Mouse (Mus musculus) ZHBTc4 (cell line): ENCODE results near the gene Madcam1.

Experiments used
- DNase-seq: peaks from one replicate; pipeline ENCODE4 v3.0.0-alpha.2; 2011; ENCODE audit warnings: low read depth, low spot score

The Madcam1 gene

GRCm38 (mm10) chr10:79664131-79664665 lies at the start of gene Madcam1:
TSS of gene Madcam1 (plus strand) at chr10:79664559.
- peak; percentile 94 for DNase-seq

GRCm38 (mm10) chr10:79615860-79616259 lies 48.5 kb upstream of the Madcam1 start:
- peak; percentile 82 for DNase-seq

GRCm38 (mm10) chr10:79616376-79616775 lies 48.0 kb upstream of the Madcam1 start:
- no peak for DNase-seq

GRCm38 (mm10) chr10:79623950-79624349 lies 40.4 kb upstream of the Madcam1 start:
- no peak for DNase-seq

- DNase-seq: no peak
Measured at GRCm38 (mm10) chr10:79625398-79625797, 39.0 kb upstream of the Madcam1 start.

- no peak for DNase-seq
Measured at GRCm38 (mm10) chr10:79626156-79626555, 38.2 kb upstream of the Madcam1 start.

- no peak for DNase-seq
Measured at GRCm38 (mm10) chr10:79628377-79628776, 36.0 kb upstream of the Madcam1 start.

- DNase-seq: no peak
Measured at GRCm38 (mm10) chr10:79631432-79631831, 32.9 kb upstream of the Madcam1 start.

- DNase-seq: no peak
Measured at GRCm38 (mm10) chr10:79633006-79633777, 31.2 kb upstream of the Madcam1 start.

- no peak for DNase-seq
Measured at GRCm38 (mm10) chr10:79636287-79636686, 28.1 kb upstream of the Madcam1 start.

GRCm38 (mm10) chr10:79637128-79638110 lies 26.9 kb upstream of the Madcam1 start, which contains the start of gene Shc2:
TSS of gene Shc2 (minus strand) at chr10:79637918.
- peak; percentile 84 for DNase-seq

GRCm38 (mm10) chr10:79638486-79639204 lies 25.7 kb upstream of the Madcam1 start:
- peak; percentile 93 for DNase-seq

GRCm38 (mm10) chr10:79645711-79646110 lies 18.6 kb upstream of the Madcam1 start, which contains the start of gene Odf3l2:
TSS of gene Odf3l2 (minus strand) at chr10:79645738.
- DNase-seq: no peak

- peak; percentile 85 for DNase-seq
Measured at GRCm38 (mm10) chr10:79649070-79649751, 15.1 kb upstream of the Madcam1 start.

GRCm38 (mm10) chr10:79652789-79653188 lies 11.6 kb upstream of the Madcam1 start:
- DNase-seq: no peak

- no peak for DNase-seq
Measured at GRCm38 (mm10) chr10:79654946-79655395, 9.4 kb upstream of the Madcam1 start.

GRCm38 (mm10) chr10:79658829-79659228 lies 5.5 kb upstream of the Madcam1 start:
- DNase-seq: peak; percentile 71

GRCm38 (mm10) chr10:79660298-79660697 lies 4.1 kb upstream of the Madcam1 start:
- no peak for DNase-seq

GRCm38 (mm10) chr10:79661861-79662260 lies 2.5 kb upstream of the Madcam1 start:
- peak; percentile 75 for DNase-seq

- DNase-seq: no peak
Measured at GRCm38 (mm10) chr10:79665051-79665450, 692 bp downstream of the Madcam1 start.

- DNase-seq: no peak
Measured at GRCm38 (mm10) chr10:79666493-79666892, 2.1 kb downstream of the Madcam1 start.
